Mouse (Mus musculus) brown adipose tissue, adult 24 weeks (tissue): Measurements from ENCODE around the gene 4930590J08Rik. TPM values are rescaled to one million over a fixed set of nuclear protein-coding genes. Genes with fewer than 3 reads are reported as not detected.
A peak's percentile ranks its signal among the peaks of the same experiment; 100 is the strongest.
"Not testable (repeated sequence)": the region's sequence is repeated elsewhere in the genome, so short reads cannot be mapped to it uniquely, and the experiment has no call there.

Source experiments
- H3K27ac ChIP-seq: fragments of 200-500 bp; replicated peaks from 2 replicates; pipeline ENCODE4 v1.5.1; 2012; ENCODE audit warnings: low read depth, mild to moderate bottlenecking, low read length
- H3K4me1 ChIP-seq: fragments of 200-500 bp; 2 replicates; pipeline ENCODE4 v1.6.1; 2012; ENCODE audit warnings: low read length, mixed read lengths; ENCODE audit not compliant: control insufficient read depth, insufficient read depth, insufficient read length
- H3K4me3 ChIP-seq: fragments of 200-500 bp; 2 replicates; pipeline ENCODE4 v1.5.1; 2012; ENCODE audit warnings: low read depth, mild to moderate bottlenecking, low read length, moderate library complexity; ENCODE audit not compliant: insufficient read depth
- polyA plus RNA-seq: library from polyadenylated mRNA; stranded (reverse); fragments of >200 nt; gene quantifications from 2 replicates; pipeline ENCODE4 v1.2.4, GENCODE M21; 2012; ENCODE audit not compliant: missing spikeins, insufficient read depth, insufficient read length

Gene 4930590J08Rik
- polyA plus RNA-seq, 1 experiment: not detected

DNA sequence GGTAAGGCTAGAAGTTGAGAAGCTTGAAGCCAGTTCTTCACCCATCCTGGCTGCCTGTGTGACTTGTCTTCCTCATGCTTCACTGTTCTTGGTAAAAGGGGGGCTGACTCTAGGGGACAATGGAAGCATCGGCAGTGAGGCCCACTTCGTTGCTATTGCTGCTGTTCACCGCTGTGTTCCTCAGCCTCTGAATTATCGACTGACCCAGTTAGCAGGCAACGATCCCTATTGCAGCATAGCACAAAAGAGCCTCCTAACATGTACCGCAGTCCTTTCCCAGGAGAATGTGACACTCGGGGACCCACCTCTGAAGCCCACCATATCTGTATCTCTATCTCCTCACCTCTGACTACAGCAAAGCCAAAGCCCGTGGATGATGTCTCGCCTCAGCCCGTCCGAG, 15.1 kb downstream of the 4930590J08Rik start:
- Histone ChIP-seq H3K27ac (no peak overlapping the region), H3K4me1 (no peaks in the 10 kb centered on the region), H3K4me3 (no peak overlapping the region)

DNA sequence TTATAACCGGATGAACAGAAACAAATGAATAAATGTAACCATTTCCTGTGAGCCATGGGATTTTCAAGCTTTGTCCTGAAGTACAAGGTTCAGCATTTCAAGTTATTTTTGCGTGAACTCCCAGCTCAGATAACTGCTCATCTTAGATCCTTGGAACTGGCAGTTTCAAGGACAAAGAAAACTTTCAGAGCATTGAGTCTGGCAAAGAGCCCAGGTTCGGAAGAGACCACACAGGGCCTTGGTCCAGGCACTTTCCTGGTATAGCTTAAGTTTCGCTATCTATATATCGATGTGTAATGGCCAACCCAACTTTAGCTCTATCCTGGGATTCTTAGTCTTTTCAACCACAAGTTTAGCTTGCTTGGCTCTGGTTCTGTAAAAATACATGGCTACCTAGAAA, 28.6 kb downstream of the 4930590J08Rik start:
- no peak overlapping the region for H3K27ac ChIP-seq
- H3K4me3 ChIP-seq: no peak overlapping the region
- H3K4me1 ChIP-seq: no peaks in the 10 kb centered on the region

DNA sequence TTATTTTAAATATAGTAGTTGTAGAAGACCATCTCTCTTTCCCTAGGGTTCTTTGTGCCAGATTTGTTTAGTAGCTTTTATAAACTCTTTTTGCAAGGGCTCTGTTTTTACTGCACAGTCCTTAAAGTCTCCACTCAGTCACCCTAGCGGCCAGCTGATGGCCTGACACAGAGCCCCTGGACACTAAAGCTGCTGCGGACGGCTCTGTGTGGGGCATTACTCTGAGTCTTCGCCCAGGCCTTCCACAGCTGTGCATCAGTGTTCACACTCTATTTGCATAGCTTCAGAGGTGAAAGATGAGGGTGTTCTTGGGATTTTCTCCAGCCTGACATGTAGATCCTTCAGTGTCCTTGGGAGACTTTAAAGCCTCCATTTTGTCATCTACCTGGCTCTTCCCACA, 35.9 kb downstream of the 4930590J08Rik start:
- Histone ChIP-seq H3K27ac (no peak overlapping the region), H3K4me3 (no peak overlapping the region), H3K4me1 (no peaks in the 10 kb centered on the region)

- H3K4me1 ChIP-seq: no peaks in the 10 kb centered on the region
- no peak overlapping the region for H3K4me3 ChIP-seq
- H3K27ac ChIP-seq: no peak overlapping the region
Observed at GRCm38 (mm10) chr6:91948426-91948825, 45.8 kb downstream of the 4930590J08Rik start.

DNA sequence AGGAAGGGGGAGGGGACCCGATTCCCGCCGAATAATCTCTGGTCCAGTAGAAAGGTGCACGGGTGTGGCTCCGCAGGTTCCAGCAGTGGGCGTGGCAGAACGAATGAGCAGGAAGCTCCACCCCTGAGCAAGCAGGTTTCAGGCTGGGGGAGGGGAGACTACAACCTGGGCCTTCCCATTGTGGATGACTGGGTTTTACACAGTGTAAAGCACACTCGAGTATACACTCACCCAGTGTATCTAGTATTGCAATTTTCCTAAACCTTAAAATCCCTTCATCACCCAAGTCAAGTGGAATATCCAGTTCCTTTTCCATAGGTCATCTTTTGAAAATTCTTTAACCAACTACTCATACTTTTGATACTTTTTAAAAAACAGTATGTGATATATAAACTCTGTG, 55.4 kb downstream of the 4930590J08Rik start:
- not testable (repeated sequence) for H3K4me1 ChIP-seq, H3K4me3 ChIP-seq, H3K27ac ChIP-seq

DNA sequence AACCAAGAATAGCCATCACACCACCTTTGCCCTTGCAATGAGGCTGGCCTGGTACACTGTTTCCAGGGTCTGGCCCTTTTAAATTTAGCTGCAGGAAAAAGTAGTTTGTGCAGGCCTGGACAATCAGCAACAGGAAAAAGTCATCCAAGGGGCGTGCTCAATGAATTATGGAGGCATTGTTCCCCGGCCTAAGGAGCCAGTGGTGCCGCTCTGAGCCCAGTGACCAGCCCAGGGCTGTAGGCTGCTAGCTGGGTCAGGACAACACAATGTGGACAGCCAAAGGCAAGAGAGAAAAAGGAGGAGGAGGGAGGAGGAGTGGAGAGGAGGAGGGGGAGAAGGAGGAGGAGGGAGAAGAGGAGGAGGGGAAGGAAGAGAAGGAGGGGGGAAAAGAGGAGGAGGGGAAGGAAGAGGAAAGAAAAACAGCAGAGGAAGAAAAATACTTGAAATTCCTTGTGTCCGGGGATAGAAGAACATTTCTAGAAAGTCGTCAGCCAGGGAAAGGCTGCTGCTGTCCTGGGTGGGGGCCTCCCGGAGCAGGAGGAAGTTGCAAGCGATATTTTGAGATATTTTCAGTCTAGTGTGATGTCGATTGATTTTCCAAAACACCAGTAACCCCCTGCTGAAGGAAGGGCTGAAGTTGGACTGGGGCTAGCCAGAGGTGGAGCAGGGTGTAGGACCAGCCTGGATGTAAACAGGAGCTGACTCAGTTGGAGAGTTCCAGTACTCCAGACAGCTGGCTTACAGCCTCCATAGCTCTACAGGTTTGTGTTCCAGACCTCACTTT, 57.6 kb downstream of the 4930590J08Rik start:
- peak overlapping the region; percentile 96 for H3K27ac ChIP-seq

DNA sequence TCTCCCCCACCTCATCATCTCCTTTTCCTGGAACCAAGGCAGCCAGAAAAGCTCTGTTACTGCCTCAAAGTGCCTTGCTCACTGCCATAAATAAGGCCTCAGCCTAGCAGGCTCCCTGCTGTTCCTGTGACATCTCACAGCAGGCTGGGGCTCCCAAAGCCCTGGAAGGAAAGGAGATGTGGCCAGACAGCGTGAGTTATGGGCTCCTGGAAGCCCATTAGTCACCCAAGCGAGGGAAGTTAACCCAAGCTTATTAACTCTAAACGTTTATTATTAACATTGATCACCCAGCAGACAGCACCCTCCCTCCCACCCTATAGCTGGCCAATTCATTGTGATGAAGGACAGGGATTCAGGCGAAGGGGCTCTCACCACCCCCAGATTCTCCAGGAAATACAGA, 60.8 kb downstream of the 4930590J08Rik start:
- no peak overlapping the region for H3K27ac ChIP-seq

More for the DNA sequence above, 57.6 kb downstream of the 4930590J08Rik start:
- peaks cover 8% of the 10 kb centered on the region; the same call in 1 of the 2 replicates for H3K4me1 ChIP-seq
- H3K4me3 ChIP-seq: peak overlapping the region; percentile 52

GRCm38 (mm10) chr6:91965060-91965459, 62.5 kb downstream of the 4930590J08Rik start:
- H3K4me3 ChIP-seq: no peak overlapping the region
- no peak overlapping the region for H3K27ac ChIP-seq
- H3K4me1 ChIP-seq: peaks cover 13% of the 10 kb centered on the region

More for the DNA sequence above, 60.8 kb downstream of the 4930590J08Rik start:
- H3K4me1 ChIP-seq: peaks cover 18% of the 10 kb centered on the region
- no peak overlapping the region for H3K4me3 ChIP-seq

- no peak overlapping the region for H3K4me3 ChIP-seq
Observed at GRCm38 (mm10) chr6:91966006-91966405, 63.4 kb downstream of the 4930590J08Rik start.

DNA sequence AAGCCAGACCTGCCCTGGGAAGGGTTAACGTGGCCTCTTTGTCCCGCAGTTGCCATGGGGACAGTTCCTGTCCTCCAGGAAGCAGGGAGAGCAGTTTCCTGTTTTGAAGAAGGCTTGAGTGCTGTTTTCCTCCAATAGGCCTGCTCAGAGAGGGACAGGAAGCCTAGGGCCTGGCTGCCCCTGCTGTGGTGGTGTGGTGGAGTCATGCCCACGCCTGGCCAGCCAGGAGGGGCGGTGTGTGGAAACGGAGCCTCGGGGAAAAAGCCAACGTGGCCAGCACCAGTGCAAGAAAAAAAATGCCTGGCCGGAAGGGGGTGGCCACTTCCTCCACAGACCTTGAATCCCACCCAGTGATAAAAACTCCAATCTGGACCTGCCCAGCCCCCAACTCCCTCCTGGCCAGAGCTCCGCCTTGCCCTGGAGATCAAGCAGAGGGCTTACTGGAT, 69.6 kb downstream of the 4930590J08Rik start:
- Histone ChIP-seq H3K4me3 (no peak overlapping the region), H3K4me1 (peaks cover 22% of the 10 kb centered on the region), H3K27ac (peak overlapping the region; percentile 89)

More at GRCm38 (mm10) chr6:91966006-91966405, 63.4 kb downstream of the 4930590J08Rik start:
- Histone ChIP-seq H3K4me1 (peaks cover 13% of the 10 kb centered on the region), H3K27ac (no peak overlapping the region)

GRCm38 (mm10) chr6:91973972-91974371, 71.4 kb downstream of the 4930590J08Rik start:
- Histone ChIP-seq H3K4me1 (peaks cover 21% of the 10 kb centered on the region), H3K27ac (peak overlapping the region; percentile 75), H3K4me3 (no peak overlapping the region)

GRCm38 (mm10) chr6:91978371-91979300, 76.0 kb downstream of the 4930590J08Rik start, which contains the start of gene Fgd5:
Fgd5 (plus strand) TSS chr6:91978878.
- Histone ChIP-seq H3K27ac (peak within 1 kb of the TSS; percentile 97), H3K4me3 (peak within 1 kb of the TSS; percentile 71), H3K4me1 (peaks cover 21% of the 10 kb centered on the region)

GRCm38 (mm10) chr6:91979301-91979996, 76.8 kb downstream of the 4930590J08Rik start:
- Histone ChIP-seq H3K27ac (peak overlapping the region; percentile 91), H3K4me1 (peaks cover 16% of the 10 kb centered on the region), H3K4me3 (peak overlapping the region; percentile 71)

- H3K4me1 ChIP-seq: peaks cover 14% of the 10 kb centered on the region
- peak overlapping the region; percentile 91 for H3K27ac ChIP-seq
- H3K4me3 ChIP-seq: peak overlapping the region; percentile 71
Observed at GRCm38 (mm10) chr6:91980011-91980410, 77.4 kb downstream of the 4930590J08Rik start.

- H3K27ac ChIP-seq: no peak overlapping the region
Observed at GRCm38 (mm10) chr6:91990101-91990500, 87.5 kb downstream of the 4930590J08Rik start.

More at GRCm38 (mm10) chr6:91990101-91990500, 87.5 kb downstream of the 4930590J08Rik start:
- peaks cover 16% of the 10 kb centered on the region for H3K4me1 ChIP-seq
- H3K4me3 ChIP-seq: no peak overlapping the region
